Mouse (Mus musculus): ENCODE data around the gene Cul3. TPM values are rescaled to one million over a fixed set of nuclear protein-coding genes. Genes with fewer than 3 reads are reported as not detected.
"Not testable (repeated sequence)": the region's sequence is repeated elsewhere in the genome, so short reads cannot be mapped to it uniquely, and the experiment has no call there.

Gene Cul3
- total RNA-seq (2021), result 100 to 1,000 TPM; 122 to 128 TPM

GRCm38 (mm10) chr1:80340436-80341376, at the start of gene Cul3:
Gene Cul3, minus strand, starts transcription at chr1:80340480.
- intact Hi-C loops (cut with DNase I), result loop anchor here (5.0 kb wide), 1 partner anchor 43 kb away; no protein-coding TSS in a partner anchor
- DNase-seq, result peak; percentile 95 to 96

DNA sequence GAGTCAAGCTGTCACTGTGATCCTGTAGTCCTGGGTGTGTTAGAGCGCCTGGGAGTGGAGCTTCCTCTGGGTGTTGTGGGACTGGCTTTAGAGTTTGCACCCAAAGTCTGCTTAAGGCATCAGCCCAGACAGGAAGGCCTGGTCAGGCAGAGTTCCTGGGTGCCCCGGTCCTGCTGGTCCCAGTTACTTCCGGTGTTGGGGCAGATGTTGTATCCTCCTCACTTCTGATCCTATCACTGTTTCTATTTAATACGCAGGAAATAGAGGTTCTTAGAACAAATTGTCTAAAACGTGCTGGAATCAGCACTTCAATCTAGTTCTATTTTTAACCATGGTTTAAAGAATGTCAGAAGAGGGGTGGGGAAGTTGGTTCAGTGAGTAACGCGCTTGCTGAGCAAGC, 49.2 kb upstream of the Cul3 start:
- intact Hi-C loops (cut with DNase I), result no loop called here
- DNase-seq, result no peak

DNA sequence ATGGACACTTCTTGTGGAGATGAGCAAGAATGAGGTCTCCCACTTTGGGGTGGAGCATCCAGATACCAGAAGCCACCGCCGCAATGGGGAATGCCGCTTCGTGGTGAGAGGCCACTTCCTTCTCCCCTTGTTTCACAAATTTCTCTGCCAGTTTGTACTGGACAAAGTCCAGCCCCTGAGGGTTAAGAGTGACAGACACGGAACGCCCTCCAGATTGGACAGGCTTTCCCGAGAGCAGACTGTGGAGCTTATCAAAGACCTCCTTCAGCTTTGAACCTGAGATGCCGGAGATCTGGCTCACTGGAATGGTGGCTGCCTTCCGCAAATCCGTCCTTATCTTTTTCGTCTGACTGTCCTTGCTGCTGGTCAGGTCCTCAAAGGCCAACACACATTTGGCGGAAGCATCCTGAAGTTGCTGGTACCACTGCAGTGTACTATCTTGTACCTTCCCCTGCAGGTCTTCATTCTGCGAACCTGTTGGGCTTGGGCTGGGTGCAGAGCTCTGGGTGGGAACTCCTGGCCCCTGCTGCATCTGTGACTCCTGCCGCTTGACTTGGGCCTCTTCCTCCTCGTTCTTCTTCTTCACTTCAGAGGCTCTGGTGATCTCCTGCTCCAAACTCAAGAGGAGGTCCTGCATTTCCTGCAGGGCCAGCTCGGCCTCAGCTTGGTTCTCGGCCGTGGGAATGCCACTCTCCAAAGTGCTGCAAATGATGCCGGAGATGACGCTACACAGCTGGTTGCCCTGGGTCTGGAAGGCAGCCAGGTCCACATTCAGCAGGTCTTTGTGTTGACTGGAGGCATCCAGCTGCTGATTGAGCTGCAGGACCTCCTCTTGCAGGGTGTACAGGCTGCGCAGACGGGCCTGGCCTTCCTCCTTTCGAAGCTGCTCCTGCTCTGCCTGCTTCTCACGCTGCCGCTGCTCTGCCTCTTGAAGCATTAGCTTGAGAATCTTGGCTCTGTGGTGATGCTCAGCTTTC, 43.6 kb upstream of the Cul3 start:
- peak in 1 of 2 experiments; percentile 34 for DNase-seq
- intact Hi-C loops (cut with DNase I), result no loop called here

- DNase-seq, result peak in 1 of 2 experiments; percentile 7
- intact Hi-C loops (cut with DNase I), result no loop called here
Measured at GRCm38 (mm10) chr1:80382928-80383327, 42.6 kb upstream of the Cul3 start.

GRCm38 (mm10) chr1:80381302-80381701, 41.0 kb upstream of the Cul3 start:
- intact Hi-C loops (cut with DNase I), result no loop called here
- no peak for DNase-seq

DNA sequence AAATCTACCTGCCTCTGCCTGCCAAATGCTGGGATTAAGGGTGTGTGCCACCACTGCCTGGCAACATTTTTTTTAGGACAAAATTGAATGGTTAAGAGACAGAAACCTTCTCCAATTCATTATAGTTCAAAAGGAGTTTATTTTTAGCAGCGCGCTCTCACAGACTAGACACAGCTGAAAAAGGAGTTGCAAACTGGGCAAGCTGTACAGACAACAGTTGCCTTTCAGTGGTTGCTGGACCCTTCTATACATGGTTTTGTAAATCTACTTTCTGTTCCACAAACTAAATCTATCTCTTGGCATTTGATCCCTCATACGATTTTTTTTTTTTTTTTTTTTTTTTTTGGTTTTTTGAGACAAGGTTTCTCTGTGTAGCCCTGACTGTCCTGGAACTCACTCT, 31.7 kb upstream of the Cul3 start:
- intact Hi-C loops (cut with DNase I), result no loop called here
- DNase-seq, result no peak

- intact Hi-C loops (cut with DNase I), result no loop called here
- DNase-seq, result no peak
Measured at GRCm38 (mm10) chr1:80371189-80371889, 31.1 kb upstream of the Cul3 start.

GRCm38 (mm10) chr1:80363486-80363885, 23.2 kb upstream of the Cul3 start:
- no peak for DNase-seq
- intact Hi-C loops (cut with DNase I), result no loop called here

- intact Hi-C loops (cut with DNase I), result no loop called here
- DNase-seq, result no peak
Measured at GRCm38 (mm10) chr1:80362946-80363345, 22.7 kb upstream of the Cul3 start.

DNA sequence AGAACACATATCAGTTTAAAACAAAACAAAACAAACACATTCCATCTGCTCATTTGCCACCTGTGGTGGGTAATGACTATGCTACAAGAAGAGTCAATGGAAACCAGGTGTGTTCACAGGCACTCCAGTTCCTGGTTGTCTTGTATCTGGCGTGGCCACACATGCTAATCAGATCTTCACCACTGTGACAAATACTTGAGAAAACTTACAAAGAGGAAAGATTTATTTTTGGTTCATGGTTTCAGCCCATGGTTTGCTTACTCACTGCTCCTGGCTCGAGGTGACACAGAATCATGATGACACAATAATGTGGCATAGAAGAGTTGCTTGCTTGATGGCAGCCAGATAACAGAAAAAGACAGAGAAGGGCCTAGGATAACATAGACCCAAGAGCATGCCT, 22.1 kb upstream of the Cul3 start:
- no peak for DNase-seq
- intact Hi-C loops (cut with DNase I), result no loop called here

GRCm38 (mm10) chr1:80361771-80362170, 21.5 kb upstream of the Cul3 start:
- intact Hi-C loops (cut with DNase I); DNase-seq: not testable (repeated sequence)

GRCm38 (mm10) chr1:80360038-80360608, 19.8 kb upstream of the Cul3 start:
- intact Hi-C loops (cut with DNase I), result no loop called here
- no peak for DNase-seq

- peak; percentile 73 to 76 for DNase-seq
- intact Hi-C loops (cut with DNase I), result loop anchor here (5.0 kb wide), 1 partner anchor 43 kb away; no protein-coding TSS in a partner anchor
Measured at GRCm38 (mm10) chr1:80340061-80340435, 232 bp downstream of the Cul3 start.

- DNase-seq, result peak; percentile 42 to 50
- intact Hi-C loops (cut with DNase I), result loop anchor here (5.0 kb wide), 1 partner anchor 42 kb away; no protein-coding TSS in a partner anchor
Measured at GRCm38 (mm10) chr1:80339425-80340021, 757 bp downstream of the Cul3 start.

DNA sequence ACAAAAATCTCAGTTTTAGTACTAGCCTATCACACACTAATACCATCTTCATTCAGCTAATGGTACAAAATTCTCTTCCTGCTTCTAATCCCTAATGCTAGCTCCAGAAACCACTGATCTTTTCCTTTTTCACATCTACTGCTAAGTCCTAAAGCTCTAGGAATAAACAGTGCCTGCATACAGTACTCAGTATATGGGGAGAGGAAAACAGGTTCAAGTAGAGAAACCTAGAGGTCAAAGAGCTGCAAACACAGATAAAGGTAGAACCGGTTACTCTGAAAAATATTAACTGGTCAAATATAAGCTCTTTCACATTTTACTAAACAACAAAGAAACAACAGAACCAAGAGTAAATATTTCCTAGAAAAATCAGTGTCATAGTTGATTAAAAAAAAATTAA, 1.9 kb downstream of the Cul3 start:
- intact Hi-C loops (cut with DNase I), result no loop called here
- no peak for DNase-seq

DNA sequence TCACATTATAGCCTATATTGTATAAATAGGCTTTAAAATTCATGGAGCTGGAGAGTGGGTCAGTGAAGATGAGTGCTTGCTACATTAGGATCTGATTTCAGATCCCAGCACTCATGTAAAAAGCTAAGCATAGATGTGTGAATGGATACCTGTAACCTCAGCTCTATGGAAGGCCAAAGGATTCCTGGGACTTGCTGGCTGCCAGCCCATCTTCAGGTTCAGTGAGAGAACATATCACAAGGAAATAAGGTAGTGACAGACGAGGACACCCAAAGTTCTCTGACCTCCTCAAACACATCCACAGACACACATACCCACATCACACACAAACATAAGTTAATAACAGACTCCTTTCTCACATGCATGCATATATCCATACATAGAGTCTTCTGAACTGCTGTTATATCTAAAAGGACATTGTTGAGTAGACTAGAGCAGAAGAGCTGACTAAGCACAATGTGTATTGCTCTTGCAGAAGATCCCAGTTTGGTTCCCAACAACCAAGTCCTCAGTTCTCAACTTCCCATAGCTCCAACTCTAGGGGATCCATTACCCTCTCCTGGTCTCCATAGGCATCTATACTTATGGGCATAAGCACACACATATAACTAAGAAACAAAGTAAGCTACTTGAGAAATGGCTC, 4.4 kb downstream of the Cul3 start:
- DNase-seq, result no peak
- intact Hi-C loops (cut with DNase I), result no loop called here

DNA sequence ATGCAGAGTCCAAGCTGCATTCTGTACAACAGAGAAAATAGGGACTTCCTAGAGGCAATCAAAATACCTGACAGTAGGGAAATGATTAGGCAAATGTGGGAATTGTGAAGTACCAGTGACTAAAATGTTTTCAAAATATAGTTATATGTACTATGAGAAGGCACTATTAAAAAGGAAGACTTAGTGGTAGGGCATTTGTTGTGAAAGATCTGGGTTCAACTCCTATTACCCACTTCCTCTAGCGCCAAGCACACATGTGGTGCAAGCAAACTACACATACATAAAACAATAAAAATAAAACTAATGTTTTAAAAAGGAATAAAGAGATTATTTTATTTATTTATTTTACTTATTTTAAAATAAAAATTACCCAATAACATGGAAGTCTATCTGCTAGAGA, 5.2 kb downstream of the Cul3 start:
- DNase-seq, result no peak
- intact Hi-C loops (cut with DNase I), result no loop called here

GRCm38 (mm10) chr1:80330970-80331369, 9.3 kb downstream of the Cul3 start:
- no peak for DNase-seq
- intact Hi-C loops (cut with DNase I), result no loop called here

GRCm38 (mm10) chr1:80325761-80326160, 14.5 kb downstream of the Cul3 start:
- no peak for DNase-seq
- intact Hi-C loops (cut with DNase I), result no loop called here
